Mouse (Mus musculus) inflammation-experienced regulatory T-cells, adult 16 weeks (primary cell): ENCODE data around the gene Zfyve19. TPM values are rescaled to one million over a fixed set of nuclear protein-coding genes. Genes with fewer than 3 reads are reported as not detected.

ENCODE experiments used
- polyA plus RNA-seq: library from polyadenylated mRNA; unstranded; fragments of 100-300 nt; shearing (Covaris generic); gene quantifications from one replicate; pipeline ENCODE4 v1.2.1, GENCODE M21; 2017

Zfyve19 gene
- 69.5 TPM for polyA plus RNA-seq

DNA sequence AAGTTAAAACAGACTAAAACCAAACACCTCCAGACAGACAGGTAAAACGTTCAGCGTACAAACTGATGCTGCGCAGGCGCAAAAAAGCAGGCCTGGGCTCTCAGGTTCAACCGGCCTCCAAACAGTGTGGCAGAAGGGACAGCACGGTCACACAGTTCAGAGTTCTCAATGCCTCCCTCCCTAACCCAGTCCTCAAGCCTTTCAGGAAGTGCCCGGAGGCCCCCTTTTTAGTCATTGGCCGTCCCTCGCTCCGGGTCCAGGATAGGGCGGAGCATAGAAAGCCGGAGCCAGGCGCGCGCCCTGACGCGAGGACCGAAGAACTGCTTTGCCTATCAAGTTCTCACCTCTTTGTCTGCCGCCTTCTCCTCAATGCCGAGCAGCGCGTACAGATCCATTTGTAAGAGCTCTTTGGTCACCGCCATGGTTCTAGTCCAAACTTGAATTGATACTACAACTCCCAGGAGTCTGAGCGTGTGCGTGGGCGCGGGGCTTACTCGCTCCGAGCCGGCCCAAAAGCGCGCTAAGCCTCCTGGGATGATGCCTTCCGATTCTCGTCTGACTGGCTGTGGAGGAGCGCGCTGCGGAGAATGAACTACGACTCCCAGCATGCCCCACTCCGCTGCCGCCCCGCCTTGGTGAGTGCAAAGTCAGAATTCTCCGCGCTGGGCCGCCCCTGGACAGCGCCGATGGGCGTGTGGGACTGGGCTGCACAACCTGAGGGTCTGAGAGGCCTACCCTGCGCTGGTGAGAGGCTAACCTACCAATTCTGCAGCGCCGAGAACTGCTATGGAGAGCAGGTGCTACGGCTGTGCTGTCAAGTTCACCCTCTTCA is at the start of gene Zfyve19, which contains the start of gene Dnajc17:
Gene Zfyve19, plus strand, starts transcription at position 274 of the 832 bp plus-strand sequence.
Gene Dnajc17, minus strand, starts transcription at position 452 of the 832 bp plus-strand sequence.

DNA sequence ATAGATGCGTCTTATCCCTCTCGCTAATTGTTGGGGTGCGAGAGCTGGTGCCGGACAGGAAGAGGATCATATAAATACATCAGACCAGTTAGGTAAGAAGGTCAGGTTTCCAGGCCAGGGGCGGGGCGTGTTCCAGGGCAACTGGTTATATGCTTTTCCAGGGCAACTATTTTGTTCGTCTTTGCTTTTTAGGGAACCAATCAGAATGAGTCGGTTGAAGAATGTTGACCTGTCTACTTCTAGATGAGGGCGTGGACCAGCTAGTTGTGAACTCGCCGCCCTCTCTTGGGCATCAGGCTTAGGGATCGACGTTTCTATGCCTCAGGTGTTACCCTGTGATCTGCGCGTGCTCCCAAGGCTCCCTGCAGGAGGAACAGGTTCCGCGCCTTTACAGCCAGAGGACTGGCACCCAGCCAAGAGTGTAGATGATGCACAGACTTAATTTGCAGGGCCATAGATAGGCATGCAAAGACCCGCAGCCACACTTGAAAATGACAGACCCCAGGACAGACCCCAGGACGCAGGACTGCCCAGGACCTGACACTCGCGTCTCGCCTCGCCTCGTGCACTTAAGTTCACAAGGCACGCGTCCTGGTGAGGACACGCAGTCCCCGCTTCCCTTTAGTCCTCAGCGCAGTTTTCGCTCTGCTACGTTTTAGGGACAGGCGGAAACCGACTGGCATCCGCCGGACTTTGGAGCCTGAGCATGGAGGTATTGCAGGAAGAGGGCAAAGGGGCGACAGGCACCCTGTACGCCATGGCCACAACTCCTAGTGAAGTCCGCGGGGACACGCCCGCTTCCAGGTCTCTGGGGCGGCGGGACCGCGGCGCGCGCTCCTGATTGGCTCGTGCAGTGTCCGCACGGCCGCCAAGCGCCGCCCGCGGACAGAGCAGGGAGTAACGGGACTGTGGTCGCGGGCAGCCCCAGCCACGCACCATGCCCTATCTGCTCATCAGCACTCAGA is 41.2 kb upstream of the Zfyve19 start, which contains the start of gene Gchfr:
Gene Gchfr, plus strand, starts transcription at position 873 of the 965 bp plus-strand sequence.

DNA sequence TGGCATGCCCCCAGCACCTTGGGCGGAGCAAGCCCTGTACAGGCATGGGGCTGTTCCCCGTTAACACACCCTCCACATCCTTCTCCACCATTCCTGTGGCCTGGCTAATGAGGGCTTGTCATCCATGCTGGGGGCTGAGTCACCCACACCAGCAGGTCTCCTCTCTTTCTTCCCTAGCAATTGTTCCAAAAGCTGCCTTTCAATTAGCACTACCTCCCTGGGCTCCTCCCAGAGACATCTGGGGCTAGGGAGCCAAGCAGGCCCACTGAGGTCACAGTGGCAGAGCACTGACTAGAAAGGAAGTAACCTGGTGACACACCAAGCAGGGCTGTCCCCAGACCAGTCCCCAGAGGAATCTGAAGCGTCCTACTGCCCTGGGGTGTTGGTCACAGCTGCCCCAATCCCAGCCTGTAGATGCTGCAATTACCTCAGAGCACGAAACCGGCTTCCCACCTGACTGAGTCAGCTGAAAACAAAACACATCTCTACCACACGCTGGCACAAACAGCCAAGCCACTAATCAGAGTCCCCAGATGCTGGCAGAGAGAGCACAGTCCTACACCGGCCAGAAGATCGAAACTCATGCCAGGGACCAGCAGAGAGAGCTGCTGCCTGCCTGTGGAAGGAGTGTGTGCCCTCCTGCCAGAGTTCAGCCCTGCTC is 34.3 kb upstream of the Zfyve19 start, which contains the start of gene Gm14137:
Gene Gm14137, plus strand, starts transcription at position 519 of the 661 bp plus-strand sequence.

DNA sequence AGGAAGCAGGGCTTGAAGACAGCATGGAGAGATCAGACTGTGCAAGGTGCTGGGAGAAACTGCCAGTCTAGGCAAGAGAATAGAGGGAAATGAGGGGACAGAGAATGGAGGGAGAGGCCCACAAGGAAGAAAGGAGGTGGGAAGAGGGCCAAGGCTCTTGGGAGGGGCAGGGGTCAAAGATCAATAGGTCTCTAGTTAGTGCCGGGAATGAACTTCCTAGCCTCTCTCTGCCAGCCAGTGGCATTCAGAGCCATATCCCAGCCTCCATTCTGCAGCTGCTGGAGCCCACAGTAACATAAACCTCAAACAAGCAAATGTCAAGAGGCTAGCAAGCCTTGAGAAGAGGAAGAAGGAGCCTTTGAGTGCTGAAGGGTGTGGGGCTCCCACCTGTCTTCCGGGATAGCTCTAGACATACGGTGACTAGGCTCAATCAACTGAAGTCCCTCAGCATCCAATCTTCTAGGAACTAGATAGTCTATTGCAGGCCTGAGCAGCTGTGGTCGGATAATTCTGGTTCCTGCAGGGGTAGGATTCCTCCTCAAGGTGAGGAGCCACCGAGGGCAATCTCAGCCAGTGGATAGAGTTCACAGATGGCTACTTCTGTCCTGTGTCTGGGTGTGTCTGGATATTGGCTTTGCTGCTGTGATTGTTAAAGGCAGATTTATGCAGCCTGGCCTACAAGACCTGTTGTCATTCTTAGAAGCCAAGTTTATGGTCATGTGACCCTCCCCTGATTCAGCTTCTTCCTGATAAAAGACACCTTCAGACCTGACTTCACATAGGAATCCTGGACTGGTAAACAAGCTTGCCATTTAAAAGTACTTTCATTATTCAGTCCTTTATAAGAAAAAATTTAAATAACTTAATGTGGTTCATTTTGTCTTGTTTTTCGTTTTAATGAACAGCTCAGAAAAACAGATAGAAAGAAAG is 21.6 kb downstream of the Zfyve19 start, which contains the start of gene Ppp1r14d:
Gene Ppp1r14d, minus strand, starts transcription at position 132 of the 930 bp plus-strand sequence.

DNA sequence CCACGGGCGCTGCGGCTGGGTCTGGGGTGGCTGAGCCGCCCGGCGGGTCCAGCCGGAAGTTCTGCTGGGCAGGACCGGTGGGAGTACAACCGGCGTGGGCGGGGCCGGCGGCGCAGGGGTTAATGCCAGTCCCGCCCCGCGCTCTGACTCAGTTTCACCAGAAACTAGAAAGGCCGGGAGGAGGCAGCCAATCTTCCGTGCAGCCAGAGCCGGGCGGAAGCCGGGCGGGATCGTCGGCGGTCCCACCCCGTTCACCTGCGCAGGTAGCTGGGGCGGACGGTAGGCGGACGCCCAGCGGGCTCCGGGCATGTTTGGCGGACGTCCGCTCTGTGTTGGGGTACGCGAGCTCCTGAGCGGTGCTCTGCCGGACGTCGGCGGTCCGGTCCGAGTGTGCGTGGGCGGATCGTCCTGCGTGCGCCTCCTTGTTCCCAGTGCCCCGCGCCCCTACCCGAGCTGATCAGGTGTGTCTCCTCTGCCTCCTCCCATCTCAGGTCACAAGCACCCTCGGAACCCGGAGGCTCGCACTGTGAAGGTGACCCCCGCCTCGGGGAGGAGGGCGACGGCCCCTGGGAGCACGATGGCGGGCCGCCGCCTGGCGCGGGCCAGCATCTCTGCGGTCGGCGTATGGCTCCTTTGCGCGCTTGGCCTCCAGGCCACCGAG is 28.9 kb downstream of the Zfyve19 start, which contains the start of gene Spint1:
Gene Spint1, plus strand, starts transcription at position 153 of the 661 bp plus-strand sequence.

Other genes with a start within 250 kb of the Zfyve19 start
- 27.1 TPM for gene Ccdc32, start 179.2 kb upstream of the Zfyve19 start, polyA plus RNA-seq
- 3.0 TPM for gene Rpusd2, start 173.8 kb upstream of the Zfyve19 start, polyA plus RNA-seq
- 3.4 TPM for gene Knl1, start 161.5 kb upstream of the Zfyve19 start, polyA plus RNA-seq
- gene Rad51, start 95.8 kb upstream of the Zfyve19 start, polyA plus RNA-seq = 8.4 TPM
- gene Rmdn3, start 51.6 kb upstream of the Zfyve19 start, polyA plus RNA-seq = 25.7 TPM
- not detected for gene Gchfr, start 40.8 kb upstream of the Zfyve19 start, polyA plus RNA-seq
- 0.90 TPM for gene Gm14137, start 34.1 kb upstream of the Zfyve19 start, polyA plus RNA-seq
- gene Dnajc17, start 178 bp downstream of the Zfyve19 start, polyA plus RNA-seq = 16.6 TPM
- gene Ppp1r14d, start 21.3 kb downstream of the Zfyve19 start, polyA plus RNA-seq = not detected
- 0.44 TPM for gene Spint1, start 28.7 kb downstream of the Zfyve19 start, polyA plus RNA-seq
- gene Rhov, start 62.7 kb downstream of the Zfyve19 start, polyA plus RNA-seq = 0.56 TPM
- gene Vps18, start 80.1 kb downstream of the Zfyve19 start, polyA plus RNA-seq = 21.5 TPM
- not detected for gene Dll4, start 117.2 kb downstream of the Zfyve19 start, polyA plus RNA-seq
- 0.18 TPM for gene Chac1, start 142.6 kb downstream of the Zfyve19 start, polyA plus RNA-seq